Mouse (Mus musculus) neural tube, embryonic 13.5 days (tissue): ENCODE measurements at regions not wholly inside any gene's neighbourhood (a gene's known extent, or its start where the extent isn't known, plus 50 kb on each side); places are given as distances from the start of the nearest gene placed in this dataset.
"Not testable (repeated sequence)": the region's sequence is repeated elsewhere in the genome, so short reads cannot be mapped to it uniquely, and the experiment has no call there.

Experiments
- ATAC-seq: fragments of 200-750 bp; cut with Nextera tagmentation; 2 replicates; pipeline ENCODE4 v1.8.0; 2017; ENCODE audit warnings: low read depth, mild to moderate bottlenecking, moderate TSS enrichment, moderate library complexity
- H3K27ac ChIP-seq: fragments of 300-500 bp; sonication (generic); replicated peaks from 2 replicates; pipeline ENCODE4 v1.5.1; 2015; ENCODE audit warnings: moderate library complexity, mild to moderate bottlenecking, inconsistent platforms
- H3K27me3 ChIP-seq: fragments of 300-500 bp; sonication (generic); 2 replicates; pipeline ENCODE4 v1.6.1; 2015; ENCODE audit warnings: mild to moderate bottlenecking, inconsistent platforms
- H3K36me3 ChIP-seq: fragments of 300-500 bp; sonication (generic); 2 replicates; pipeline ENCODE4 v1.6.1; 2015; ENCODE audit warnings: mild to moderate bottlenecking, inconsistent platforms
- H3K4me1 ChIP-seq: fragments of 300-500 bp; sonication (generic); replicated peaks from 2 replicates; pipeline ENCODE4 v1.6.1; 2015; ENCODE audit warnings: inconsistent platforms
- H3K4me2 ChIP-seq: fragments of 300-500 bp; sonication (generic); 2 replicates; pipeline ENCODE4 v1.6.1; 2015; ENCODE audit warnings: inconsistent platforms, mild to moderate bottlenecking, moderate library complexity
- H3K4me3 ChIP-seq: fragments of 300-500 bp; sonication (generic); 2 replicates; pipeline ENCODE4 v1.5.1; 2015; ENCODE audit warnings: mild to moderate bottlenecking, inconsistent platforms
- H3K9ac ChIP-seq: fragments of 300-500 bp; sonication (generic); 2 replicates; pipeline ENCODE4 v1.6.1; 2015; ENCODE audit warnings: moderate library complexity, mild to moderate bottlenecking, inconsistent platforms
- H3K9me3 ChIP-seq: fragments of 300-500 bp; sonication (generic); 2 replicates; pipeline ENCODE4 v1.6.1; 2016; ENCODE audit warnings: inconsistent platforms
- WGBS: fragments of 180-500 bp; shearing (Covaris S2); methylation state at CpG from one replicate; pipeline ENCODE4 v1.1.7; 2015; 5-methylcytosine and 5-hydroxymethylcytosine counted together

- no peak overlapping the region for H3K4me3 ChIP-seq
- no peak overlapping the region for H3K27ac ChIP-seq
- 0 out of 2 replicates have a peak, but pooled peaks cover 5% of the 10 kb centered on the region for H3K4me1 ChIP-seq
- H3K4me2 ChIP-seq: no peak overlapping the region
- peaks cover 5% of the 10 kb centered on the region; the same call in 1 of the 2 replicates for H3K9me3 ChIP-seq
- H3K27me3 ChIP-seq: no peaks in the 10 kb centered on the region
- no peak for ATAC-seq
- no peak overlapping the region for H3K9ac ChIP-seq
- H3K36me3 ChIP-seq: no peaks in the 10 kb centered on the region
- 66% methylated on average over 7 of the region's 7 CpGs for WGBS
Observed at GRCm38 (mm10) chr11:12589757-12590373, 125.1 kb upstream of the Cobl start.

DNA sequence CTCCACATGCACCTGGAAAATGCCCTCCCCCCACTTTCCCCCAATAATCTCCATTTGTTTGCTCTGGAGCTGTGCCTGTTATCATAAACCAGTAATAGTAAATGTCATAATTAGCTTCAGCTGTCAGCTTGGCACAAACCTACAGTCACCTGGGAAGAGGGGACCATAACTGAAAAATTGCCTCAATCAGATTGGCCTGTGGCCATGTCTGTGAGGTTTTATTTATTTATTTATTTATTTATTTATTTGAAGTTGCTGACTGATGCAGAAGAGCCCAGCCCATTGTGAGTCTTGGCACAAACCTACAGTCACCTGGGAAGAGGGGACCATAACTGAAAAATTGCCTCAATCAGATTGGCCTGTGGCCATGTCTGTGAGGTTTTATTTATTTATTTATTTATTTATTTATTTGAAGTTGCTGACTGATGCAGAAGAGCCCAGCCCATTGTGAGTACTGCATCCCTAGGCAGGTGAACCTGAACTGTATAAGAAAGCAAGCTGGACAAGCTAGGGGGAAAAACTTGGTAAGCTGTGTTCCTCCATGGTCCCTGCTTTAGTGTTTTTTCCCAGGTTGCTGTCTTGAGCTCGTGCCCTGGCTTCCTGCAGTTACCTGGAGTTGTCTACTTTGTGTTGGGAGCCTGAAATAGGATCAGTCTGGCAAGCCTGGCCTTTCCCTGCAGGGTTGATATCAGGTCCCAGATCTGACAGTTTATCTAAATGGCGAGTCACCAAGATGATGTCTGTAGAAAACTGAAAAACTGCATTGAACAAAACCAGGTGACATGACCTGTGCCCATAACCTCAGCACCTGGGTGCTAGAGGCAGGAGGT is 120.3 kb upstream of the Cobl start:
- H3K9ac ChIP-seq, ATAC-seq: not testable (repeated sequence)

GRCm38 (mm10) chr11:12578999-12579576 is 114.3 kb upstream of the Cobl start:
- no peak overlapping the region for H3K27ac ChIP-seq
- 35% methylated on average over 14 of the region's 14 CpGs for WGBS
- H3K4me2 ChIP-seq: no peak overlapping the region
- no peak for ATAC-seq
- H3K9me3 ChIP-seq: no peaks in the 10 kb centered on the region
- no peaks in the 10 kb centered on the region for H3K36me3 ChIP-seq
- no peak overlapping the region for H3K9ac ChIP-seq
- H3K4me1 ChIP-seq: no peaks in the 10 kb centered on the region; the same call in 1 of the 2 replicates
- no peaks in the 10 kb centered on the region for H3K27me3 ChIP-seq
- H3K4me3 ChIP-seq: no peak overlapping the region

More for the DNA sequence above, 120.3 kb upstream of the Cobl start:
- H3K4me2 ChIP-seq, H3K36me3 ChIP-seq, H3K4me1 ChIP-seq, H3K27me3 ChIP-seq, H3K4me3 ChIP-seq, H3K9me3 ChIP-seq, H3K27ac ChIP-seq: not testable (repeated sequence)
- WGBS: 86% methylated on average over 2 of the region's 2 CpGs

DNA sequence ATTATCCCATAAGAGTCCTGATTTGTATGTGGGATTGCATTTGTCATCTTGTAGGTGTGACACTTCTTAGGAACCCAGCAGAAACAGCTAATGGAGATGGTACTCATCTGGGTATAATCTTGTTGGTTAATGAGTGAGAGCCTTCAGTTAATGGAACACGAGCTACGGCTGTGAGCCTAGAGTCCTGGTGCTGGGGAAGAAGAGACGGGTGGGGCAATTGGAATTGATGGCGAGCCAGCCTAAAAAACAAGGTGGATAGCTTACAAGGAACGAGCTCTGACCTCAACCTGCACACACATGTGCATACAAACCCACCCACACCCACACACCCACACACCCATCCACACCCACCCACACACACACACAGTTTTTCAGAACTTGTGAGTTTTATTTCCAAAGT is 94.9 kb upstream of the Cobl start:
- Histone ChIP-seq H3K36me3 (no peaks in the 10 kb centered on the region), H3K9ac (no peak overlapping the region), H3K9me3 (no peaks in the 10 kb centered on the region), H3K27me3 (peaks cover 3% of the 10 kb centered on the region; the same call in 1 of the 2 replicates), H3K27ac (no peak overlapping the region), H3K4me2 (no peak overlapping the region), H3K4me3 (no peak overlapping the region), H3K4me1 (no peaks in the 10 kb centered on the region)
- ATAC-seq: no peak; the same call in 1 of the 2 replicates
- WGBS: 83% methylated on average over 5 of the region's 5 CpGs

DNA sequence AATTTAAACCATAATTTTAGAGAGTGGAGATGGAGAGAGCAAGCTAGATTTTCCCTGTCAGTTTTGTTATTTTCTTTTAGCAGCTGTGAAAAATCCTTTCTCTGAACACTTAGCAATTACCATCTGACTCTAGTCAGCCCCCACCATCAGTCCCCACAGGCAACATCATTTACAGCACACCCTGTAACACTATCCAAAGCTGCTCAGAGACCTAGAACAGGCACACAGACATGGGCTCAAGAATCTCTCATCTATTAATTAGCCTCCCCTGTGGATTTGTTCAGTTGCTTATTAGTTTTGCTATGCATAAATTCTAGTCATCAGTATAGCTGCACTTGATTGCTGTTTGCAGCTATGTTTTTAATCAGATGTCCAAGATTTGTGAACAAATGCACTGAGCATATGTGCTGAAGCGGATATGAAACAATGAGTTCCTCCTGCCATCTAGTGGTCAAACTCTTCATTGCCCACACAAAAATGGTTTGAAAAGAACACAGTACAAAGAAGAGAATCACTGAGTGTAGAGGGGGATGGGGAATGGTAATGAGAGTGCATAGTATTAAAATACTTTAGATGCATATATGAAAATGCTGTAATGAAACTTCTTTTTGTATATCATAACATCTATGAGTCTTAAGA is 94.4 kb upstream of the Cobl start:
- H3K9ac ChIP-seq: no peak overlapping the region
- H3K4me3 ChIP-seq: no peak overlapping the region
- no peak overlapping the region for H3K4me2 ChIP-seq
- no peaks in the 10 kb centered on the region for H3K36me3 ChIP-seq
- H3K4me1 ChIP-seq: no peaks in the 10 kb centered on the region
- peaks cover 3% of the 10 kb centered on the region; the same call in 1 of the 2 replicates for H3K27me3 ChIP-seq
- no peak overlapping the region for H3K27ac ChIP-seq
- peak; percentile 90 for ATAC-seq
- 14% methylated on average over 1 of the region's 1 CpGs for WGBS
- H3K9me3 ChIP-seq: no peaks in the 10 kb centered on the region

DNA sequence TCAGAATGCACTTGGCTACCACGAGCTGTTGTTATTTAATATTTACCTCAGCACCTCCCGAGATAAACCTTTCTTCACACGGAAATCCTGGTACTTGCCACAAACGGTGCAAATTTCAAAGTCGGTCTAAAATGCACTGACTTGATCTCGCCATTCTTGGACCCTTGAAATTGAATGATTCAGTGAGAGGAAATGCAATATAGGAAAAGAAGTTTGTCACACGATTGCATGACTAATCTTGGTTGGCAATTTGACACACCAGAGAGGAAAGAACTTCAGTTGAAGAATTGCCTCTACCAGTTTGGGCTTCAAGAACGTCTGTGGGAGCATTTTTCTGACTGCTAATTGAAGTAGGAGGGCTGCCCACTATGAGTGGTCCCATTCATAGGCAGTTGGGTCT is 93.4 kb upstream of the Cobl start:
- ATAC-seq: no peak
- H3K27me3 ChIP-seq: peaks cover 3% of the 10 kb centered on the region; the same call in 1 of the 2 replicates
- no peaks in the 10 kb centered on the region for H3K9me3 ChIP-seq
- no peaks in the 10 kb centered on the region for H3K4me1 ChIP-seq
- no peak overlapping the region for H3K9ac ChIP-seq
- H3K36me3 ChIP-seq: no peaks in the 10 kb centered on the region
- no peak overlapping the region for H3K4me2 ChIP-seq
- WGBS: 78% methylated on average over 8 of the region's 8 CpGs
- H3K4me3 ChIP-seq: no peak overlapping the region
- H3K27ac ChIP-seq: no peak overlapping the region

- no peaks in the 10 kb centered on the region for H3K4me1 ChIP-seq
- no peaks in the 10 kb centered on the region for H3K36me3 ChIP-seq
- H3K27ac ChIP-seq: no peak overlapping the region
- H3K27me3 ChIP-seq: no peaks in the 10 kb centered on the region
- H3K9ac ChIP-seq: no peak overlapping the region
- no peak for ATAC-seq
- 83% methylated on average over 1 of the region's 1 CpGs for WGBS
- no peaks in the 10 kb centered on the region for H3K9me3 ChIP-seq
- H3K4me3 ChIP-seq: no peak overlapping the region
- no peak overlapping the region for H3K4me2 ChIP-seq
Observed at GRCm38 (mm10) chr11:12545771-12546170, 81.0 kb upstream of the Cobl start.

DNA sequence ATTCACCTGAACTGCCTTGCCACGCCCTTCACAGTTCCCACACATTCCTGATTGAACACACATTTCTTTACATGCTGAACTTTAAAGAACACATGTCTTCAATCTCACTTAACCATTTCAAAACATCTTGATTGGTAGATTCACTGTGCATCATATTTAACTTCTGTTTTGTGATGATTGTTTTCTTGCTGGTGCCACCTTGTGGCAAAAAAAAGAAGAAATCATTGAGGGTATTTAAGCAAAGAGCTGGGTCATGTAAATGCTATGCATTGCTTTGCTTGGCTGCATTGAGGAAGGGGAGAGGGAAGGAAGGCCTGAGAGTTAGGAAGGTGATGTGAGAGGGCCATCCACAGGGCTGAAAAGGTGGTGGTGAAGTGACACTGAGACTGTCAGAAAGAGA is 78.3 kb upstream of the Cobl start:
- Histone ChIP-seq H3K4me1 (no peaks in the 10 kb centered on the region), H3K9ac (no peak overlapping the region), H3K9me3 (no peaks in the 10 kb centered on the region), H3K4me2 (no peak overlapping the region), H3K36me3 (no peaks in the 10 kb centered on the region), H3K4me3 (no peak overlapping the region), H3K27me3 (no peaks in the 10 kb centered on the region), H3K27ac (no peak overlapping the region)
- WGBS: 66% methylated on average over 1 of the region's 1 CpGs
- ATAC-seq: no peak

DNA sequence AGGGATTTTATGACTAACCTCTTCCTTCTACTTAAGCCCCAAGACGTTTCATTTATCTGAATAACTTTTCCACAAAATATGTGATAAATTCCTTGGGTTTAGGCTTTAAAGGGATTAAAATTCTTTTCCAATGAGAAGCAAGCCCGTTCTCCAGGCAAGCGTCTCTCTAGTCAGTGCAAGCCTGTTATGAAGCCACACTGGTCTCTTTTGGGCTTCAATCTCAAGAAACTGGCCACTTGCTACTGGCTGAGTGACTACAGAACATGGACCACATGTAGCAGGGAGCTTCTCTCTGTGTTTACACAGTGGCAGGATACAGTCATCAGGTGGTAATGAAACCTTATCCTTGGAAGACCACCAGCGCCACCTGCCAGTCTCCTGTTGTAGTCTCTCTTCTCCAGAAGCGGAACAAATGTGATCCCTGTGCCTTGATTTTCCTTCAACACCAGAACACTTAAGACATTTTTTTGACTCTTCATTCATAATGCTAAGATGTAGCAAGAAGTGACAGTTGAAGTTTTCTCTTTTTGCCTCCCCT is 75.6 kb upstream of the Cobl start:
- no peak overlapping the region for H3K4me3 ChIP-seq
- H3K9ac ChIP-seq: no peak overlapping the region
- no peak overlapping the region for H3K27ac ChIP-seq
- H3K4me1 ChIP-seq: no peaks in the 10 kb centered on the region
- H3K9me3 ChIP-seq: no peaks in the 10 kb centered on the region
- no peak for ATAC-seq
- no peak overlapping the region for H3K4me2 ChIP-seq
- WGBS: 70% methylated on average over 5 of the region's 5 CpGs
- no peaks in the 10 kb centered on the region for H3K36me3 ChIP-seq
- no peaks in the 10 kb centered on the region for H3K27me3 ChIP-seq

GRCm38 (mm10) chr11:12535063-12535462 is 70.3 kb upstream of the Cobl start:
- H3K9me3 ChIP-seq: no peaks in the 10 kb centered on the region
- no peak for ATAC-seq
- WGBS: 8% methylated on average over 2 of the region's 2 CpGs
- no peaks in the 10 kb centered on the region for H3K27me3 ChIP-seq
- no peak overlapping the region for H3K4me3 ChIP-seq
- H3K36me3 ChIP-seq: no peaks in the 10 kb centered on the region
- H3K4me1 ChIP-seq: peaks cover 9% of the 10 kb centered on the region; the same call in 1 of the 2 replicates
- H3K27ac ChIP-seq: no peak overlapping the region
- H3K4me2 ChIP-seq: no peak overlapping the region
- no peak overlapping the region for H3K9ac ChIP-seq

DNA sequence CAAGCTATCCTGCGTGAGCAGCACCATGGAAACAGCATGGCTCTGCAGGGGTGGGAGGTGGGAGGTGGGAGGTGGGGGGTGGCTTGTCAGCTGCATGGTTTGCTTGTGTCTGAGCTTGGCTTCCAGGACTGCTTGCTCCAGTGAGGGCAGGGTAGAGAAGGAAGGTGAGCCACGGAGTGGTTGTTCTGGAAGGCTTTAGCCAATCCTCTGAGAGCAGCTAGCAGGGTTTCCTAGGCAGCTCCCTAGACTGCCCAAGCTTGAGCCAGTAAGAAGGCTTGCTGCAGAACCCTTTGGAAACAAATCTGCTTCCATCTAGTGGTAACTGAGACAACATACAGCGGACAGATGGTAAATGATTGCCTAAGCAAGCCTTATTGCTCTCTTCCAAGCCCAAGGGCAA is 67.5 kb upstream of the Cobl start:
- H3K27me3 ChIP-seq: no peaks in the 10 kb centered on the region
- ATAC-seq: peak; percentile 98
- no peak overlapping the region for H3K4me3 ChIP-seq
- peak overlapping the region; percentile 30; the same call in 1 of the 2 replicates for H3K4me2 ChIP-seq
- H3K9me3 ChIP-seq: no peaks in the 10 kb centered on the region
- H3K36me3 ChIP-seq: no peaks in the 10 kb centered on the region
- H3K9ac ChIP-seq: no peak overlapping the region
- 4% methylated on average over 3 of the region's 3 CpGs for WGBS
- H3K4me1 ChIP-seq: peaks cover 9% of the 10 kb centered on the region; the same call in 1 of the 2 replicates
- H3K27ac ChIP-seq: no peak overlapping the region

- not testable (repeated sequence) for H3K36me3 ChIP-seq
Observed at GRCm38 (mm10) chr11:12522063-12522462, 57.3 kb upstream of the Cobl start.

More at GRCm38 (mm10) chr11:12522063-12522462, 57.3 kb upstream of the Cobl start:
- 85% methylated on average over 2 of the region's 2 CpGs for WGBS
- not testable (repeated sequence) for H3K4me3 ChIP-seq, ATAC-seq, H3K27ac ChIP-seq, H3K4me2 ChIP-seq, H3K9me3 ChIP-seq, H3K4me1 ChIP-seq, H3K9ac ChIP-seq, H3K27me3 ChIP-seq
